Mouse (Mus musculus) stomach, postnatal 0 days (tissue): ENCODE data around the gene Kif5c. TPM values are rescaled to one million over a fixed set of nuclear protein-coding genes. Genes with fewer than 3 reads are reported as not detected.

Experiments
- ATAC-seq: fragments of 200-750 bp; cut with Nextera tagmentation; 2 replicates; pipeline ENCODE4 v1.8.0; 2017; ENCODE audit not compliant: low FRiP score, low TSS enrichment
- DNase-seq: peaks from one replicate; pipeline ENCODE4 v3.0.0-alpha.2; 2016; ENCODE audit warnings: low spot score
- H3K27ac ChIP-seq: fragments of 300-500 bp; sonication (generic); replicated peaks from 2 replicates; pipeline ENCODE4 v1.5.1; 2014; ENCODE audit warnings: mild to moderate bottlenecking, control low read depth
- H3K27me3 ChIP-seq: fragments of 300-500 bp; sonication (generic); 2 replicates; pipeline ENCODE4 v1.6.1; 2014; ENCODE audit warnings: low read length; ENCODE audit not compliant: control insufficient read depth, insufficient read depth
- H3K36me3 ChIP-seq: fragments of 300-500 bp; sonication (generic); 2 replicates; pipeline ENCODE4 v1.6.1; 2014; ENCODE audit warnings: low read length, mixed read lengths; ENCODE audit not compliant: control insufficient read depth, insufficient read depth
- H3K4me1 ChIP-seq: fragments of 300-500 bp; sonication (generic); replicated peaks from 2 replicates; pipeline ENCODE4 v1.6.1; 2014; ENCODE audit warnings: antibody characterized with exemption; ENCODE audit not compliant: control insufficient read depth, insufficient read depth
- H3K4me2 ChIP-seq: fragments of 300-500 bp; sonication (generic); replicated peaks from 2 replicates; pipeline ENCODE4 v1.6.1; 2014; ENCODE audit warnings: low read depth, mild to moderate bottlenecking, control low read depth, moderate library complexity
- H3K4me3 ChIP-seq: fragments of 300-500 bp; sonication (generic); 2 replicates; pipeline ENCODE4 v1.5.1; 2014; ENCODE audit warnings: low read depth, low read length, control low read depth
- H3K9ac ChIP-seq: fragments of 300-500 bp; sonication (generic); 2 replicates; pipeline ENCODE4 v1.6.1; 2014; ENCODE audit warnings: mild to moderate bottlenecking, low read length, control low read depth, mixed read lengths
- H3K9me3 ChIP-seq: fragments of 300-500 bp; sonication (generic); 2 replicates; pipeline ENCODE4 v1.6.1; 2016; ENCODE audit warnings: low read length; ENCODE audit not compliant: control insufficient read depth
- CTCF ChIP-seq: IDR thresholded peaks from 2 replicates; pipeline ENCODE4 v1.5.1; 2016; ENCODE audit warnings: antibody characterized with exemption, low read depth, mild to moderate bottlenecking, moderate library complexity
- EP300 ChIP-seq: optimal IDR thresholded peaks from 2 replicates; pipeline ENCODE3; 2016; ENCODE audit warnings: antibody characterized with exemption
- WGBS: fragments of 180-500 bp; shearing (Covaris S2); extraction: QIAGEN DNeasy Blood & Tissue Kit; methylation state at CpG from one replicate; pipeline ENCODE4 v1.1.7; 2014; 5-methylcytosine and 5-hydroxymethylcytosine counted together
- polyA plus RNA-seq: library from polyadenylated mRNA; unstranded; fragments of >200 nt; fragmentation: Nextera tagmentation; extraction: Ambion mirVana; gene quantifications from 2 replicates; pipeline ENCODE4 v1.2.1, GENCODE M21; 2015

Gene Kif5c
- polyA plus RNA-seq, 1 experiment from 2014 or later: 2.8 TPM

DNA sequence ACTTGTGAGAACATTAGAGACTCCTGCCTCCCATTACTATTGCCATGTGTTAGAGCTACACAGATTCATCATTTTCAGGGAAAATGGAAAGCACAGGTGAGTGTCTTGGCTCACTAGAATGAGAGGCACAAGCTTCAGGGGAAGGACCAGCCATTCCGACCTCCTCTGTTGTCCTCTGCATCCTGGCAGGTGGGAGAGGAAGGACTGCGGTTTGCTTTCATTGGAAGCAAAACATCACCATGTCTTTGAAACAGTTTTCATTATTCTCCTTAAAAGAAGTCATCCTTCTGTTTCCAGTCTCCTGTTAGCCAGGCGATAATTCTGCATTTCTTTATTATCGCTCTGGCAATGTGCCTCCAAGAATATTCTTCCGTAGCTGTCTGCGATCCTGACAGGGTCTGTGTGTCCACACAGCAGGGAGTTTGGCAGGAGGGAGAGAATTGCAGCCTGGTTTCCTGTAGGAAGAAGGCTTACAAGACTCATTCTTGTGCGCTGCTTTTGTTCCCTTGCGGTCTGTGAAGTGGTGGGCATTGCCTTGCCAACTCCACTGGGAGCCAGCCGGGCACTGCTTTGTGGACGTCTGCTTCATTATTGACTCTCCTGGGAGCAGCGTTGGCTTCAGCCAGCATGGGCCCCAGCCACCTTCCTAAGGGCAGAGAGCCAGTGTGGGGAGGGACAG is 36.2 kb downstream of the Kif5c start:
- no peak for DNase-seq
- WGBS: 56% methylated on average over 11 of the region's 11 CpGs
- Histone ChIP-seq H3K27ac (no peak overlapping the region), H3K4me3 (no peak overlapping the region), H3K9me3 (no peaks in the 10 kb centered on the region), H3K36me3 (no peaks in the 10 kb centered on the region), H3K4me2 (no peak overlapping the region), H3K27me3 (no peaks in the 10 kb centered on the region), H3K4me1 (no peaks in the 10 kb centered on the region), H3K9ac (no peak overlapping the region)
- TF ChIP-seq CTCF (no peak), EP300 (no peak)
- ATAC-seq: no peak

DNA sequence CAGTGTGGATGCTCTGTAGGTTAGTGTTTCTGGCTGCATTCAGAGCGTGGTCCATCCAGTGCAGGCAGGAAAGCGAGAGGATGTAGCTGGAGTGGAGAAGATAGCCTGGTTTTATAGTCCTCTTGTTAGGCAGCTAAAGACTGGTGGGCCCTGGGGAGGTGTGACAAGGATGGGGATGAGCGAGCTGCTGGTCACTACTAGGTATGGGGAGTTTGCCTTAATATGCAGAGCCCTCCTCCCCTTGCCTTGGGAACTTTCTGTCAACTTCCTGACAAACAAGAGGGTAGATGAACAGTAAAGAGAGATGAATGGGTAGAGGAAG is 36.7 kb downstream of the Kif5c start:
- TF ChIP-seq CTCF (no peak), EP300 (no peak)
- H3K27ac ChIP-seq: no peak overlapping the region
- H3K9ac ChIP-seq: no peak overlapping the region
- H3K27me3 ChIP-seq: no peaks in the 10 kb centered on the region
- DNase-seq: no peak
- H3K36me3 ChIP-seq: no peaks in the 10 kb centered on the region
- no peak overlapping the region for H3K4me3 ChIP-seq
- no peaks in the 10 kb centered on the region for H3K9me3 ChIP-seq
- no peaks in the 10 kb centered on the region for H3K4me1 ChIP-seq
- WGBS: 85% methylated on average over 3 of the region's 3 CpGs
- H3K4me2 ChIP-seq: no peak overlapping the region
- ATAC-seq: no peak; the same call in 1 of the 2 replicates

DNA sequence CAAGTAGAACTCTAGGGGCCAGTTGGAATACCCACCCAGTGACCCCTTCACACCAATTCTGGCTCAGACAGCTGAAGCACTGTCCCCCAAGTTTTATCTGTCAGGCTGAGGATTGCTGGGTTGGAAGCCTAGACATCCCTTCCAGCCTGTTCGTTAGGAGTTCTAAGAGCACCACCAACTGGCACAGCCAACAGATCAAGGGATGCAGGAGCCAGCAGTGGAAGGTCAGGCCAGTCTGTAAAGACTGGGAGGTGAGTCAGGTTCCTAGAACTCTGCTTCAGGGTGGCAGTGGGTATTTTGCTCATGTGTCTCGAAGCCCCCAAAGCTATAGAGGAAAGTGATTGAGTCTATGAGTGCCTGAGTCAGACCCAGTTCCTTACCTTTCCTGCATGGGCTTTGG is 37.9 kb downstream of the Kif5c start:
- H3K27ac ChIP-seq: no peak overlapping the region
- no peaks in the 10 kb centered on the region for H3K4me1 ChIP-seq
- H3K4me3 ChIP-seq: no peak overlapping the region
- H3K36me3 ChIP-seq: no peaks in the 10 kb centered on the region
- H3K9ac ChIP-seq: no peak overlapping the region
- 0 out of 2 replicates have a peak, but pooled peaks have one; percentile 15 for TF ChIP-seq CTCF
- TF ChIP-seq EP300: no peak
- ATAC-seq: no peak
- WGBS: 83% methylated on average over 2 of the region's 2 CpGs
- DNase-seq: no peak
- no peaks in the 10 kb centered on the region for H3K9me3 ChIP-seq
- H3K4me2 ChIP-seq: no peak overlapping the region
- no peaks in the 10 kb centered on the region for H3K27me3 ChIP-seq

DNA sequence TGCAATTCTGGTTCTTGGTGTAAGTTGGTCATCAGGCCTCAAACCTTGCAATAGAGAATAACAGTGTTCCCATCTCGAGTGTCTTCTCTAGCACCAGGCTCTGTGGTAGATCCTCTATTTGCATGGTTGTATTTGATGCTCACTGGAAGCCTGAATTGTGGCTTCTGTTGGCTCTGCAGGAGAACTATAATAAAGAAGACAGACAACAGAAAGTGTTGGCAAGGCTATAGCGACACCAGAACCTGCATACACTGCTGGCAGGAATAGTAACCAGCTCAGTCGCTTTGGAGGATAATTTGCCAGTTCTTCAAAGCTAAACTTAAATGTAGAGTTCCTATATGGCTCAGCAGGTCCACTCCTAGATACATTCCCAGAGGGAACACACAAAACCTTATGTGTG is 38.6 kb downstream of the Kif5c start:
- Histone ChIP-seq H3K36me3 (no peaks in the 10 kb centered on the region), H3K9ac (no peak overlapping the region), H3K27ac (no peak overlapping the region), H3K27me3 (no peaks in the 10 kb centered on the region), H3K4me1 (no peaks in the 10 kb centered on the region), H3K4me2 (no peak overlapping the region), H3K4me3 (no peak overlapping the region), H3K9me3 (no peaks in the 10 kb centered on the region)
- DNase-seq (no peak), ATAC-seq (no peak)
- TF ChIP-seq EP300 (no peak), CTCF (no peak)
- 86% methylated on average over 3 of the region's 3 CpGs for WGBS

DNA sequence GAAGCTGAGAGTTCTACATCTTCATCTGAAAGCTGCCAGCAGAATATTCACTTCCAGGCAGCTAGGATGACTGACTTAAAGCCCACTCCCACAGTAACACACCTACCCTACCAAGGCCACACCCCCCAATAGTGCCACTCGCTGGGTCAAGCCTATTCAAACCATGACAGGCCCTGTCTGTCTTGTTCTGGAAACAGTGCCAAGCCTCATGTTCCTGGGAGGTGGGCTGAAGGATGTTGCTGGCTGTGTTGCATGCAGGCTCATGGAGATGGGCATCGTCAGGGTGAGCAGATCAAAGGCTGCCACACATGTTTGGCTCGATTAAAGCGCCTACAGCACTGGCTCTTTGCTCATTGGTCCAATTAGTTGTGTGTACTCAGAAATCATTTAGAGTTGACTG is 39.9 kb downstream of the Kif5c start:
- WGBS: 81% methylated on average over 4 of the region's 4 CpGs
- H3K4me3 ChIP-seq: no peak overlapping the region
- H3K27me3 ChIP-seq: no peaks in the 10 kb centered on the region
- DNase-seq (no peak), ATAC-seq (no peak)
- H3K9ac ChIP-seq: no peak overlapping the region
- no peak overlapping the region for H3K27ac ChIP-seq
- no peaks in the 10 kb centered on the region for H3K36me3 ChIP-seq
- no peaks in the 10 kb centered on the region for H3K4me1 ChIP-seq
- H3K9me3 ChIP-seq: no peaks in the 10 kb centered on the region
- TF ChIP-seq CTCF (no peak), EP300 (no peak)
- H3K4me2 ChIP-seq: no peak overlapping the region

DNA sequence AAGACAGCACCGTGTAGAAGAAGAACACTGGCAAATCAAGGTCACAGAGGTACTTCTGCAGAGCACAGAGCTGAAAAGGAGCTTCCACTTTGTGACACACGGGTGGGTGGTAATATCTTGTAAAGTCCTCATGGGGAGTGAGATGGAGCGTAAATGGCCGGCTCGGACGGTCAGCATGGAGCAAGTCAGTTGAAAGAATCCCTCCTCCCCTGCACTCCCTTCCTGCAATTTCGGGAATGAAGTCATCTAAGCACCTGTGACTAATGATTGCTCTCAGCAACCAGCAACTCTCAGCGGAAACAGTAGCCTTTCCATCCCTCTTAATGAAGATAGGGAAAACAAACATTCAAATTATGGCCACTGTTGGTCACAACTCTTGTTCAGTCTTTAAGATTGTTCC is 40.9 kb downstream of the Kif5c start:
- no peak for TF ChIP-seq CTCF
- no peak for TF ChIP-seq EP300
- no peak for ATAC-seq
- Histone ChIP-seq H3K36me3 (no peaks in the 10 kb centered on the region), H3K4me3 (no peak overlapping the region), H3K9ac (no peak overlapping the region), H3K4me2 (no peak overlapping the region), H3K9me3 (no peaks in the 10 kb centered on the region), H3K4me1 (no peaks in the 10 kb centered on the region), H3K27me3 (no peaks in the 10 kb centered on the region), H3K27ac (no peak overlapping the region)
- DNase-seq: no peak
- WGBS: 62% methylated on average over 8 of the region's 8 CpGs
